Mouse (Mus musculus) lung, embryonic 15.5 days (tissue): ENCODE data around the gene Olr1. TPM values are rescaled to one million over a fixed set of nuclear protein-coding genes. Genes with fewer than 3 reads are reported as not detected.

ENCODE experiments used
- ATAC-seq: fragments of 200-750 bp; cut with Nextera tagmentation; 2 replicates; pipeline ENCODE4 v1.8.0; 2017; ENCODE audit warnings: moderate number of reproducible peaks, borderline replicate concordance; ENCODE audit not compliant: low FRiP score, low TSS enrichment; ENCODE audit errors: extremely low read depth
- H3K27ac ChIP-seq: fragments of 300-500 bp; sonication (generic); 2 replicates; pipeline ENCODE4 v1.5.1; 2015; ENCODE audit warnings: moderate library complexity, mild to moderate bottlenecking, inconsistent platforms
- H3K27me3 ChIP-seq: fragments of 300-500 bp; sonication (generic); 2 replicates; pipeline ENCODE4 v1.6.1; 2015; ENCODE audit warnings: inconsistent platforms
- H3K36me3 ChIP-seq: fragments of 300-500 bp; sonication (generic); 2 replicates; pipeline ENCODE4 v1.6.1; 2015; ENCODE audit warnings: inconsistent platforms
- H3K4me1 ChIP-seq: fragments of 300-500 bp; sonication (generic); 2 replicates; pipeline ENCODE4 v1.6.1; 2015; ENCODE audit warnings: inconsistent platforms
- H3K4me2 ChIP-seq: fragments of 300-500 bp; sonication (generic); 2 replicates; pipeline ENCODE4 v1.6.1; 2015; ENCODE audit warnings: inconsistent platforms, mild to moderate bottlenecking, moderate library complexity
- H3K4me3 ChIP-seq: fragments of 300-500 bp; sonication (generic); 2 replicates; pipeline ENCODE4 v1.5.1; 2015; ENCODE audit warnings: mild to moderate bottlenecking, inconsistent platforms
- H3K9ac ChIP-seq: fragments of 300-500 bp; sonication (generic); 2 replicates; pipeline ENCODE4 v1.6.1; 2015; ENCODE audit warnings: inconsistent platforms
- H3K9me3 ChIP-seq: fragments of 300-500 bp; sonication (generic); 2 replicates; pipeline ENCODE4 v1.6.1; 2016; ENCODE audit warnings: inconsistent platforms
- WGBS: fragments of 180-500 bp; shearing (Covaris S2); methylation state at CpG from one replicate; pipeline ENCODE4 v1.1.7; 2015; 5-methylcytosine and 5-hydroxymethylcytosine counted together
- polyA plus RNA-seq: library from polyadenylated mRNA; unstranded; fragments of >200 nt; fragmentation: Nextera tagmentation; extraction: Ambion mirVana; gene quantifications from 2 replicates; pipeline ENCODE4 v1.2.1, GENCODE M21; 2015

Olr1 gene
- polyA plus RNA-seq, 1 experiment from 2014 or later: 0.15 TPM

GRCm38 (mm10) chr6:129449743-129450142, 57.2 kb downstream of the Olr1 start:
- Histone ChIP-seq H3K27me3 (no peaks in the 10 kb centered on the region), H3K9me3 (no peaks in the 10 kb centered on the region), H3K27ac (0 out of 2 replicates have a peak overlapping the region, but pooled peaks have one; percentile 37), H3K9ac (no peak overlapping the region), H3K4me2 (peak overlapping the region; percentile 41), H3K4me3 (peak overlapping the region; percentile 21), H3K36me3 (no peaks in the 10 kb centered on the region), H3K4me1 (no peaks in the 10 kb centered on the region)
- WGBS: 56% methylated on average over 6 of the region's 6 CpGs
- no peak for ATAC-seq

GRCm38 (mm10) chr6:129438033-129438432, 68.9 kb downstream of the Olr1 start:
- Histone ChIP-seq H3K9ac (no peak overlapping the region), H3K4me2 (no peak overlapping the region), H3K9me3 (no peaks in the 10 kb centered on the region), H3K4me1 (no peaks in the 10 kb centered on the region), H3K27ac (no peak overlapping the region), H3K27me3 (no peaks in the 10 kb centered on the region), H3K4me3 (no peak overlapping the region), H3K36me3 (no peaks in the 10 kb centered on the region)
- 83% methylated on average over 2 of the region's 2 CpGs for WGBS
- ATAC-seq: no peak

GRCm38 (mm10) chr6:129436025-129436424, 70.9 kb downstream of the Olr1 start:
- no peak for ATAC-seq
- 86% methylated on average over 3 of the region's 3 CpGs for WGBS
- no peak overlapping the region for H3K9ac ChIP-seq
- no peak overlapping the region for H3K4me3 ChIP-seq
- H3K4me1 ChIP-seq: no peaks in the 10 kb centered on the region
- H3K4me2 ChIP-seq: no peak overlapping the region
- H3K9me3 ChIP-seq: no peaks in the 10 kb centered on the region
- H3K36me3 ChIP-seq: no peaks in the 10 kb centered on the region
- H3K27ac ChIP-seq: no peak overlapping the region
- no peaks in the 10 kb centered on the region for H3K27me3 ChIP-seq

Other genes with a start within 250 kb of the Olr1 start
- 0.15 and 0.39 TPM in 2 replicates for gene Cd69, start 231.7 kb downstream of the Olr1 start, polyA plus RNA-seq
- gene 4922502D21Rik, start 175.4 kb downstream of the Olr1 start, polyA plus RNA-seq: not detected in 2 replicates
- gene Clec12a, start 164.5 kb downstream of the Olr1 start, polyA plus RNA-seq: 3.0 and 3.5 TPM in 2 replicates
- gene Clec12b, start 121.3 kb downstream of the Olr1 start, polyA plus RNA-seq: 0.47 TPM in 1 of 2 replicates, not detected in the other
- gene Clec1b, start 109.9 kb downstream of the Olr1 start, polyA plus RNA-seq: 2.6 and 4.6 TPM in 2 replicates
- 0.95 and 1.0 TPM in 2 replicates for gene Clec9a, start 98.3 kb downstream of the Olr1 start, polyA plus RNA-seq
- 25.0 and 27.8 TPM in 2 replicates for gene Clec1a, start 55.2 kb downstream of the Olr1 start, polyA plus RNA-seq
- 0.19 and 0.27 TPM in 2 replicates for gene Tmem52b, start 5.4 kb upstream of the Olr1 start, polyA plus RNA-seq
- 47.0 and 48.2 TPM in 2 replicates for gene Gabarapl1, start 26.0 kb upstream of the Olr1 start, polyA plus RNA-seq
- not detected in 2 replicates for gene Klre1, start 70.7 kb upstream of the Olr1 start, polyA plus RNA-seq
- gene Klrd1, start 84.6 kb upstream of the Olr1 start, polyA plus RNA-seq: 0.55 TPM in 1 of 2 replicates, not detected in the other
- 0.10 and 0.34 TPM in 2 replicates for gene Klrk1, start 116.7 kb upstream of the Olr1 start, polyA plus RNA-seq
- not detected in 2 replicates for gene Klrc3, start 136.2 kb upstream of the Olr1 start, polyA plus RNA-seq
- 0.06 TPM in 1 of 2 replicates, not detected in the other for gene Klrc2, start 153.5 kb upstream of the Olr1 start, polyA plus RNA-seq
- 0.35 TPM in 1 of 2 replicates, not detected in the other for gene Klrc1, start 171.8 kb upstream of the Olr1 start, polyA plus RNA-seq
- gene Klri1, start 210.0 kb upstream of the Olr1 start, polyA plus RNA-seq: not detected in 2 replicates
- gene Klri2, start 233.3 kb upstream of the Olr1 start, polyA plus RNA-seq: not detected in 2 replicates